Mouse (Mus musculus): ENCODE results near the gene Abcg8. TPM values are rescaled to one million over a fixed set of nuclear protein-coding genes. Genes with fewer than 3 reads are reported as not detected.

The Abcg8 gene
- polyA plus RNA-seq, 1 experiment = 0.19 TPM

- no peak for TF ChIP-seq CTCF (IDR thresholded peaks at IDR 0.05; ENCODE audit: insufficient read depth, low read length)
- no peak for TF ChIP-seq POLR2A (IDR thresholded peaks at IDR 0.05; ENCODE audit: borderline replicate concordance, extremely low read depth, low read depth, low read length)
- 72% methylated on average over 5 of the region's 5 CpGs for WGBS
- no peak for DNase-seq
- Histone ChIP-seq H3K4me1 (ENCODE audit: control insufficient read depth, insufficient read depth, low read length) (no peaks in the 10 kb centered on the region), H3K4me3 (replicated peaks; ENCODE audit: extremely low read depth, low read depth, low read length) (no peak overlapping the region)
These were observed 41.3 kb downstream of the Abcg8 start for GRCm38 (mm10) chr17:84717416-84717815.

- no peak overlapping the region for H3K4me3 ChIP-seq (replicated peaks; ENCODE audit: extremely low read depth, low read depth, low read length)
- no peak for DNase-seq
- 64% methylated on average over 3 of the region's 3 CpGs for WGBS
- H3K4me1 ChIP-seq (ENCODE audit: control insufficient read depth, insufficient read depth, low read length) = no peaks in the 10 kb centered on the region
- no peak for TF ChIP-seq CTCF (IDR thresholded peaks at IDR 0.05; ENCODE audit: insufficient read depth, low read length)
- no peak for TF ChIP-seq POLR2A (IDR thresholded peaks at IDR 0.05; ENCODE audit: borderline replicate concordance, extremely low read depth, low read depth, low read length)
These were observed 43.0 kb downstream of the Abcg8 start for GRCm38 (mm10) chr17:84719105-84719504.

- no peak overlapping the region for H3K4me3 ChIP-seq (replicated peaks; ENCODE audit: extremely low read depth, low read depth, low read length)
- H3K4me1 ChIP-seq (ENCODE audit: control insufficient read depth, insufficient read depth, low read length) = no peaks in the 10 kb centered on the region
- 92% methylated on average over 9 of the region's 9 CpGs for WGBS
- TF ChIP-seq CTCF (IDR thresholded peaks at IDR 0.05; ENCODE audit: insufficient read depth, low read length) (no peak), POLR2A (IDR thresholded peaks at IDR 0.05; ENCODE audit: borderline replicate concordance, extremely low read depth, low read depth, low read length) (no peak)
- DNase-seq = no peak
These were observed 47.9 kb downstream of the Abcg8 start for GRCm38 (mm10) chr17:84724028-84724427.

GRCm38 (mm10) chr17:84725163-84725562 is 49.1 kb downstream of the Abcg8 start:
- no peak for DNase-seq
- no peak overlapping the region for H3K4me3 ChIP-seq (replicated peaks; ENCODE audit: extremely low read depth, low read depth, low read length)
- 96% methylated on average over 3 of the region's 3 CpGs for whole genome bisulfite sequencing
- no peaks in the 10 kb centered on the region for H3K4me1 ChIP-seq (ENCODE audit: control insufficient read depth, insufficient read depth, low read length)
- no peak for TF ChIP-seq CTCF (IDR thresholded peaks at IDR 0.05; ENCODE audit: insufficient read depth, low read length)
- no peak for TF ChIP-seq POLR2A (IDR thresholded peaks at IDR 0.05; ENCODE audit: borderline replicate concordance, extremely low read depth, low read depth, low read length)

- no peak for DNase-seq
- TF ChIP-seq CTCF (IDR thresholded peaks at IDR 0.05; ENCODE audit: insufficient read depth, low read length) (no peak), POLR2A (IDR thresholded peaks at IDR 0.05; ENCODE audit: borderline replicate concordance, extremely low read depth, low read depth, low read length) (no peak)
- WGBS = 74% methylated on average over 1 of the region's 1 CpGs
- Histone ChIP-seq H3K4me1 (ENCODE audit: control insufficient read depth, insufficient read depth, low read length) (no peaks in the 10 kb centered on the region), H3K4me3 (replicated peaks; ENCODE audit: extremely low read depth, low read depth, low read length) (no peak overlapping the region)
These were observed 52.3 kb downstream of the Abcg8 start for GRCm38 (mm10) chr17:84728201-84728911.

GRCm38 (mm10) chr17:84729140-84729539 is 53.0 kb downstream of the Abcg8 start:
- TF ChIP-seq POLR2A (IDR thresholded peaks at IDR 0.05; ENCODE audit: borderline replicate concordance, extremely low read depth, low read depth, low read length) (no peak), CTCF (IDR thresholded peaks at IDR 0.05; ENCODE audit: insufficient read depth, low read length) (no peak)

GRCm38 (mm10) chr17:84731361-84731760 is 55.3 kb downstream of the Abcg8 start:
- TF ChIP-seq POLR2A (IDR thresholded peaks at IDR 0.05; ENCODE audit: borderline replicate concordance, extremely low read depth, low read depth, low read length) = no peak
- no peak for TF ChIP-seq CTCF (IDR thresholded peaks at IDR 0.05; ENCODE audit: insufficient read depth, low read length)
- no peak for DNase-seq
- H3K4me1 ChIP-seq (ENCODE audit: control insufficient read depth, insufficient read depth, low read length) = no peaks in the 10 kb centered on the region
- 89% methylated on average over 12 of the region's 12 CpGs for WGBS
- H3K4me3 ChIP-seq (replicated peaks; ENCODE audit: extremely low read depth, low read depth, low read length) = no peak overlapping the region

More at GRCm38 (mm10) chr17:84729140-84729539, 53.0 kb downstream of the Abcg8 start:
- 83% methylated on average over 5 of the region's 5 CpGs for WGBS
- no peak overlapping the region for H3K4me3 ChIP-seq (replicated peaks; ENCODE audit: extremely low read depth, low read depth, low read length)
- no peaks in the 10 kb centered on the region for H3K4me1 ChIP-seq (ENCODE audit: control insufficient read depth, insufficient read depth, low read length)
- DNase-seq = no peak

GRCm38 (mm10) chr17:84732612-84733011 is 56.5 kb downstream of the Abcg8 start:
- no peak for TF ChIP-seq POLR2A (IDR thresholded peaks at IDR 0.05; ENCODE audit: borderline replicate concordance, extremely low read depth, low read depth, low read length)
- no peak for TF ChIP-seq CTCF (IDR thresholded peaks at IDR 0.05; ENCODE audit: insufficient read depth, low read length)
- no peak for DNase-seq
- Histone ChIP-seq H3K4me3 (replicated peaks; ENCODE audit: extremely low read depth, low read depth, low read length) (no peak overlapping the region), H3K4me1 (ENCODE audit: control insufficient read depth, insufficient read depth, low read length) (no peaks in the 10 kb centered on the region)
- 82% methylated on average over 8 of the region's 8 CpGs for WGBS

- 73% methylated on average over 9 of the region's 9 CpGs for WGBS
These were observed 60.6 kb downstream of the Abcg8 start for GRCm38 (mm10) chr17:84736719-84737118.

More at GRCm38 (mm10) chr17:84736719-84737118, 60.6 kb downstream of the Abcg8 start:
- TF ChIP-seq CTCF (IDR thresholded peaks at IDR 0.05; ENCODE audit: insufficient read depth, low read length) (no peak), POLR2A (IDR thresholded peaks at IDR 0.05; ENCODE audit: borderline replicate concordance, extremely low read depth, low read depth, low read length) (no peak)
- DNase-seq = no peak
- Histone ChIP-seq H3K4me3 (replicated peaks; ENCODE audit: extremely low read depth, low read depth, low read length) (no peak overlapping the region), H3K4me1 (ENCODE audit: control insufficient read depth, insufficient read depth, low read length) (no peaks in the 10 kb centered on the region)
